Mouse (Mus musculus) small intestine, adult 2 months (tissue): ENCODE results near the gene Smok3b.

Experiments
- CTCF ChIP-seq: fragments of 200-500 bp; IDR thresholded peaks from 2 replicates; pipeline ENCODE4 v1.5.1; 2012; ENCODE audit warnings: low read depth, mild to moderate bottlenecking, control low read depth, inconsistent platforms, low read length, moderate library complexity, mixed read lengths; ENCODE audit not compliant: insufficient replicate concordance, insufficient read length; ENCODE audit errors: extremely low read depth
- POLR2A ChIP-seq: fragments of 200-500 bp; IDR thresholded peaks from 2 replicates; pipeline ENCODE4 v1.6.1; 2012; ENCODE audit warnings: low read depth, mild to moderate bottlenecking, control low read depth, inconsistent platforms, low read length, moderate library complexity

DNA sequence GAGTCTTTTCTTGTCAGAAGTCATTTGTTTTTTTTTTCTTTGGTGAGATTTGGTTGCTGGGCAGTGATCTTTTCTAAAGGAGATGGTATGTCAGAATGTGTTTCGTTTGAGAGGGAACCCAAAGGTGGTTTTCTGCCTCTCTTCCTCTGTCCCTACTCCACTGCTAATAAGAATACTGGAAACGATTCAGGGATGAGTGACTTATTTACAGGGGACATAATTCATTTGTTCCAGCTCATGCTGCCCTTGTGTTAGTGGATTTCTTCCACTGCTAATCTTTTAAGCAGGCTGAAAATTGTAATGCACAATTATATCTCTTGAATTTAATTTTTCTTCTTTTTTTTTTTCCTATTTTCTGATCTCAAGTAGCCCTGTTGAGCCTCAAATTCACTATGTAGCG is 65.6 kb downstream of the Smok3b start:
- TF ChIP-seq CTCF (no peak), POLR2A (no peak)
